Comparison of ENCODE assay signal across 21 mouse cellular contexts in the genomic region with DNA sequence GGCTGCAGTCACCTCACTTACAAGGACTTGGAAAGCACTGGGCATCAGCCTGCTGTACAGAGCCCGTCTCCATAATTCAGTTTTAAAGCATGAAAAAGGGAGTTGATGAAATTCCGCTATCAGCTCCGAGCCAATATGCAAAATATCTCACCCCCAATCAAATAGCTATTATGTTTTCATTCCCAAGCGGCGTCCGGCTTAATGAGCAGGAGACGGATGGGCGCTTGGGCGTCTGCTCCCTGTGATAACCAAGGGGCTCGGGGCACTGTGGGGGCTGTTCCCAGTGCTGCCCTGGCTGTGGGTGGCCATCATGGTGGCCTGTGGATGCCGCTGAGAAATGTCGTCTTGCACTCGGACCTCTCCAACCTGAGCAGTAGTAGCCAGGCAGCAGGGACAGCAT. TPM values are rescaled to one million over a fixed set of nuclear protein-coding genes. Genes with fewer than 3 reads are reported as not detected.
DNase-seq lines count a peak whose midpoint lies in the region; ATAC-seq and TF ChIP-seq lines count a peak whose summit lies in the region.
"Had no signal": no experiment of that assay in that cellular context is flagged by ENCODE, and none has a peak within 500 bp of the region (broad histone marks: within the 10 kb centered on the region; RNA-seq: fewer than 3 reads in every experiment).

No protein-coding gene starts in this region.

- H3K4me1 ChIP-seq in heart, embryonic 15.5 days (replicated peaks), result peaks cover 92% of the 10 kb centered on the region
- peaks cover 23% of the 10 kb centered on the region for H3K4me1 ChIP-seq in heart, adult 2 months (ENCODE audit: control insufficient read depth, insufficient read depth, low read length)
- H3K4me1 ChIP-seq in midbrain, embryonic 12.5 days, result peaks cover 36% of the 10 kb centered on the region
- peaks cover 51% of the 10 kb centered on the region for H3K4me1 ChIP-seq in midbrain, embryonic 10.5 days
- peaks cover 100% of the 10 kb centered on the region for H3K4me1 ChIP-seq in liver, embryonic 13.5 days (replicated peaks)
- H3K4me1 ChIP-seq in midbrain, embryonic 16.5 days (ENCODE audit: control insufficient read depth, insufficient read depth, low read length), result 0 out of 2 replicates have a peak, but pooled peaks cover 2% of the 10 kb centered on the region

- H3K9me3 ChIP-seq in heart, embryonic 15.5 days (replicated peaks), result no peaks in the 10 kb centered on the region
- H3K9me3 ChIP-seq in midbrain, embryonic 12.5 days, result no peaks in the 10 kb centered on the region
- H3K9me3 ChIP-seq in midbrain, embryonic 10.5 days (replicated peaks), result no peaks in the 10 kb centered on the region
- H3K9me3 ChIP-seq in liver, embryonic 13.5 days (replicated peaks), result no peaks in the 10 kb centered on the region
- no peaks in the 10 kb centered on the region for H3K9me3 ChIP-seq in midbrain, embryonic 16.5 days (replicated peaks; ENCODE audit: control insufficient read depth, low read length, poor library complexity, severe bottlenecking)

- no peaks in the 10 kb centered on the region for H3K27me3 ChIP-seq in heart, embryonic 15.5 days
- no peaks in the 10 kb centered on the region for H3K27me3 ChIP-seq in heart, adult 2 months (ENCODE audit: control insufficient read depth, insufficient read depth, low read length)
- no peaks in the 10 kb centered on the region; the same call in 1 of the 2 replicates for H3K27me3 ChIP-seq in midbrain, embryonic 12.5 days
- H3K27me3 ChIP-seq in midbrain, embryonic 10.5 days (ENCODE audit: low read depth, poor library complexity, severe bottlenecking), result 0 out of 2 replicates have a peak, but pooled peaks cover 7% of the 10 kb centered on the region
- no peaks in the 10 kb centered on the region for H3K27me3 ChIP-seq in liver, embryonic 13.5 days
- H3K27me3 ChIP-seq in midbrain, embryonic 16.5 days (ENCODE audit: control insufficient read depth, insufficient read depth, low read depth, low read length), result no peaks in the 10 kb centered on the region

- H3K79me2 ChIP-seq in heart, adult 2 months (replicated peaks; ENCODE audit: control insufficient read depth, insufficient read depth, low read length), result peaks cover 3% of the 10 kb centered on the region; the same call in 1 of the 2 replicates

- no peak overlapping the region for H3K9ac ChIP-seq in heart, embryonic 15.5 days
- no peak overlapping the region for H3K9ac ChIP-seq in heart, adult 2 months (ENCODE audit: low read depth, low read length)
- no peak overlapping the region for H3K9ac ChIP-seq in midbrain, embryonic 12.5 days (replicated peaks)
- H3K9ac ChIP-seq in liver, embryonic 13.5 days, result peak overlapping the region; percentile 99
- H3K9ac ChIP-seq in midbrain, embryonic 16.5 days (ENCODE audit: low read depth, low read length), result no peak overlapping the region

- no peak for ATAC-seq in heart, embryonic 15.5 days (replicated peaks; ENCODE audit: insufficient number of reproducible peaks, insufficient read depth, low FRiP score, low read depth)
- no peak for ATAC-seq in midbrain, embryonic 12.5 days (ENCODE audit: low FRiP score, low read depth)
- ATAC-seq in liver, embryonic 13.5 days (ENCODE audit: low read depth), result no peak
- ATAC-seq in midbrain, embryonic 16.5 days, result no peak
- ATAC-seq: CD4-positive, CD25-positive, alpha-beta regulatory T cell, adult 4 months; forebrain, embryonic 16.5 days had no signal

- H3K36me3 ChIP-seq in heart, embryonic 15.5 days, result peaks cover 3% of the 10 kb centered on the region; the same call in 1 of the 2 replicates
- H3K36me3 ChIP-seq in heart, adult 2 months (ENCODE audit: control insufficient read depth, insufficient read depth, low read length), result no peaks in the 10 kb centered on the region
- no peaks in the 10 kb centered on the region for H3K36me3 ChIP-seq in midbrain, embryonic 12.5 days
- H3K36me3 ChIP-seq in midbrain, embryonic 10.5 days, result no peaks in the 10 kb centered on the region
- H3K36me3 ChIP-seq in liver, embryonic 13.5 days, result peaks cover 95% of the 10 kb centered on the region
- no peaks in the 10 kb centered on the region for H3K36me3 ChIP-seq in midbrain, embryonic 16.5 days (ENCODE audit: control insufficient read depth, insufficient read depth, low read length)

- H3K4me2 ChIP-seq in heart, embryonic 15.5 days, result peak overlapping the region; percentile 44; the same call in 1 of the 2 replicates
- no peak overlapping the region for H3K4me2 ChIP-seq in midbrain, embryonic 12.5 days (replicated peaks)
- H3K4me2 ChIP-seq in liver, embryonic 13.5 days, result peak overlapping the region; percentile 99
- no peak overlapping the region for H3K4me2 ChIP-seq in midbrain, embryonic 16.5 days (ENCODE audit: low read length)

- 68% methylated on average over 13 of the region's 13 CpGs for WGBS in heart, embryonic 15.5 days
- WGBS in heart, adult 2 months, result 83% methylated on average over 13 of the region's 13 CpGs
- WGBS in midbrain, embryonic 12.5 days, result 73% methylated on average over 13 of the region's 13 CpGs
- 91% methylated on average over 13 of the region's 13 CpGs for WGBS in midbrain, embryonic 10.5 days
- WGBS in liver, embryonic 13.5 days (ENCODE audit: insufficient replicate concordance), result 67% methylated on average over 13 of the region's 13 CpGs
- 68% methylated on average over 13 of the region's 13 CpGs for WGBS in midbrain, embryonic 16.5 days

- no peak overlapping the region for H3K4me3 ChIP-seq in heart, embryonic 15.5 days
- no peak overlapping the region for H3K4me3 ChIP-seq in heart, adult 2 months
- no peak overlapping the region for H3K4me3 ChIP-seq in midbrain, embryonic 12.5 days
- no peak overlapping the region for H3K4me3 ChIP-seq in midbrain, embryonic 10.5 days
- peak overlapping the region; percentile 14; the same call in 1 of the 2 replicates for H3K4me3 ChIP-seq in liver, embryonic 13.5 days (replicated peaks)
- H3K4me3 ChIP-seq in midbrain, embryonic 16.5 days (ENCODE audit: low read depth, low read length), result no peak overlapping the region
- H3K4me3 ChIP-seq: gastrocnemius, adult 2 months had no signal

- TF ChIP-seq EP300 in heart, adult 2 months (IDR thresholded peaks at IDR 0.05; ENCODE audit: insufficient read depth, low read depth, low read length), result no peak

- no peak for TF ChIP-seq POLR2A in heart, adult 2 months (IDR thresholded peaks at IDR 0.05; ENCODE audit: insufficient read depth, low read depth, low read length)

- TF ChIP-seq CTCF in heart, adult 2 months (IDR thresholded peaks at IDR 0.05), result no peak

- H3K27ac ChIP-seq in heart, embryonic 15.5 days, result peak overlapping the region; percentile 96
- no peak overlapping the region for H3K27ac ChIP-seq in heart, adult 2 months
- H3K27ac ChIP-seq in midbrain, embryonic 12.5 days (replicated peaks), result peak overlapping the region; percentile 64
- no peak overlapping the region for H3K27ac ChIP-seq in midbrain, embryonic 10.5 days (replicated peaks)
- H3K27ac ChIP-seq in liver, embryonic 13.5 days, result peak overlapping the region; percentile 97
- H3K27ac ChIP-seq in midbrain, embryonic 16.5 days (ENCODE audit: low read length), result peak overlapping the region; percentile 57
- H3K27ac ChIP-seq: gastrocnemius, adult 2 months had no signal

- intact Hi-C loops in heart, adult 2 months (cut with DNase I), result no loop called here

- DNase-seq in heart, adult 2 months, result no peak
- no peak for DNase-seq in midbrain, embryonic 10.5 days (ENCODE audit: low spot score)
- no peak for DNase-seq in liver, embryonic 13.5 days
- DNase-seq in B cell, adult 2 months, result no peak
- DNase-seq: adrenal gland, adult 8-10 months; cerebellum, adult 8-10 months; gastrocnemius, adult 2 months; heart, postnatal 36 days; kidney, adult 18-20 months; kidney, postnatal 14 days; lung, postnatal 36 days; retina, postnatal 1 day had no signal

RNA-seq across cellular contexts. Expression of gene Zfpm1, which starts 19.1 kb away (rescaled TPM):
- 3.8 and 3.9 TPM in 2 replicates for polyA plus RNA-seq in heart, embryonic 15.5 days (2015; fragmentation: Nextera tagmentation; extraction: Ambion mirVana)
- 10 to 100 TPM; 21.2 to 24.6 TPM for total RNA-seq in heart, adult 2 months (2021)
- polyA plus RNA-seq in heart, adult 2 months (2012; rRNA removed), result 20.0 and 20.9 TPM in 2 replicates
- polyA plus RNA-seq in midbrain, embryonic 12.5 days (2016; fragmentation: Nextera tagmentation; extraction: Ambion mirVana), result 3.0 TPM in 2 replicates
- 1.3 and 1.5 TPM in 2 replicates for polyA plus RNA-seq in midbrain, embryonic 10.5 days (2016; fragmentation: Nextera tagmentation; extraction: Ambion mirVana)
- polyA plus RNA-seq in liver, embryonic 13.5 days (2015; fragmentation: Nextera tagmentation; extraction: Ambion mirVana), result 10.0 and 11.7 TPM in 2 replicates
- 0.77 and 1.2 TPM in 2 replicates for polyA plus RNA-seq in midbrain, embryonic 16.5 days (2015; fragmentation: Nextera tagmentation; extraction: Ambion mirVana)

RNA-seq across cellular contexts. Expression of gene Trhr2, which starts 59.5 kb away (rescaled TPM):
- not detected in 2 replicates for polyA plus RNA-seq in heart, embryonic 15.5 days (2015; fragmentation: Nextera tagmentation; extraction: Ambion mirVana)
- total RNA-seq in heart, adult 2 months (2021), result not detected
- polyA plus RNA-seq in heart, adult 2 months (2012; rRNA removed), result not detected in 2 replicates
- not detected in 2 replicates for polyA plus RNA-seq in midbrain, embryonic 12.5 days (2016; fragmentation: Nextera tagmentation; extraction: Ambion mirVana)
- not detected in 2 replicates for polyA plus RNA-seq in midbrain, embryonic 10.5 days (2016; fragmentation: Nextera tagmentation; extraction: Ambion mirVana)
- not detected in 2 replicates for polyA plus RNA-seq in liver, embryonic 13.5 days (2015; fragmentation: Nextera tagmentation; extraction: Ambion mirVana)
- polyA plus RNA-seq in midbrain, embryonic 16.5 days (2015; fragmentation: Nextera tagmentation; extraction: Ambion mirVana), result 0.26 TPM in 1 of 2 replicates, not detected in the other
- total RNA-seq: adrenal gland, adult 8-10 months; gastrocnemius, adult 2 months; heart, postnatal 36 days; liver, adult 2 months; neutrophil, adult 5-6 weeks had no signal
- polyA plus RNA-seq: CD4-positive, CD25-positive, alpha-beta regulatory T cell, adult 4 months; embryonic facial prominence, embryonic 14.5 days; forebrain, embryonic 16.5 days; liver, adult 2 months; thymus, postnatal 0 days had no signal

Comparison
In these comparisons a context has a peak if more than half of its experiments do, and no peak if none do; other contexts are left out.
1. H3K27ac ChIP-seq: peak in heart, embryonic 15.5 days (single experiment), midbrain, embryonic 12.5 days (single experiment), liver, embryonic 13.5 days (single experiment) and midbrain, embryonic 16.5 days (single experiment); none in heart, adult 2 months (single experiment) and midbrain, embryonic 10.5 days (single experiment).
2. H3K4me2 ChIP-seq: peak in heart, embryonic 15.5 days (single experiment) and liver, embryonic 13.5 days (single experiment); none in midbrain, embryonic 12.5 days (single experiment) and midbrain, embryonic 16.5 days (single experiment).